Mouse (Mus musculus) heart, postnatal 0 days (tissue): ENCODE results near the gene Rragd. TPM values are rescaled to one million over a fixed set of nuclear protein-coding genes. Genes with fewer than 3 reads are reported as not detected.

Experiments used
- ATAC-seq: fragments of 200-750 bp; cut with Nextera tagmentation; 2 replicates; pipeline ENCODE4 v1.8.0; 2017; ENCODE audit warnings: low read depth, moderate number of reproducible peaks, moderate library complexity; ENCODE audit not compliant: insufficient read depth
- DNase-seq: peaks from one replicate; pipeline ENCODE4 v3.0.0-alpha.2; 2016; ENCODE audit warnings: low spot score
- H3K27ac ChIP-seq: fragments of 300-500 bp; sonication (generic); 2 replicates; pipeline ENCODE4 v1.5.1; 2014; ENCODE audit warnings: low read depth, mild to moderate bottlenecking
- H3K27me3 ChIP-seq: fragments of 300-500 bp; sonication (generic); 2 replicates; pipeline ENCODE4 v1.6.1; 2014; ENCODE audit warnings: low read length, mixed read lengths; ENCODE audit not compliant: control insufficient read depth, insufficient read depth
- H3K36me3 ChIP-seq: fragments of 300-500 bp; sonication (generic); replicated peaks from 2 replicates; pipeline ENCODE4 v1.6.1; 2014; ENCODE audit warnings: low read length, mixed read lengths; ENCODE audit not compliant: control insufficient read depth, insufficient read depth
- H3K4me1 ChIP-seq: fragments of 300-500 bp; sonication (generic); 2 replicates; pipeline ENCODE4 v1.6.1; 2014; ENCODE audit warnings: antibody characterized with exemption; ENCODE audit not compliant: control insufficient read depth, insufficient read depth
- H3K4me2 ChIP-seq: fragments of 300-500 bp; sonication (generic); 2 replicates; pipeline ENCODE4 v1.6.1; 2014; ENCODE audit warnings: low read depth, mild to moderate bottlenecking, low read length, moderate library complexity
- H3K4me3 ChIP-seq: fragments of 300-500 bp; sonication (generic); 2 replicates; pipeline ENCODE4 v1.5.1; 2014; ENCODE audit warnings: low read depth, low read length
- H3K9ac ChIP-seq: fragments of 300-500 bp; sonication (generic); replicated peaks from 2 replicates; pipeline ENCODE4 v1.6.1; 2014; ENCODE audit warnings: low read depth, low read length, mixed read lengths
- H3K9me3 ChIP-seq: fragments of 300-500 bp; sonication (generic); replicated peaks from 2 replicates; pipeline ENCODE4 v1.6.1; 2016; ENCODE audit warnings: low read length; ENCODE audit not compliant: control insufficient read depth
- CTCF ChIP-seq: IDR thresholded peaks from 2 replicates; pipeline ENCODE4 v1.5.1; 2016; ENCODE audit warnings: antibody characterized with exemption, control low read depth, low read depth
- EP300 ChIP-seq: IDR thresholded peaks from 2 replicates; pipeline ENCODE4 v1.6.1; 2016; ENCODE audit warnings: antibody characterized with exemption, low read depth
- WGBS: fragments of 180-500 bp; shearing (Covaris S2); extraction: QIAGEN DNeasy Blood & Tissue Kit; methylation state at CpG from one replicate; pipeline ENCODE4 v1.1.7; 2014; 5-methylcytosine and 5-hydroxymethylcytosine counted together
- polyA plus RNA-seq: library from polyadenylated mRNA; unstranded; fragments of >200 nt; fragmentation: Nextera tagmentation; extraction: Ambion mirVana; gene quantifications from 2 replicates; pipeline ENCODE4 v1.2.1, GENCODE M21; 2015
- total RNA-seq: library from RNA; depleted of rRNA; stranded (reverse); fragments of >200 nt; gene quantifications from 2 replicates; pipeline ENCODE4 v1.2.3, GENCODE M21; 2014; ENCODE audit warnings: low replicate concordance

Rragd gene
- total and polyA plus RNA-seq, 2 experiments from 2014 or later, result 35.4 to 61.3 TPM

- Histone ChIP-seq H3K27me3 (no peaks in the 10 kb centered on the region), H3K9ac (no peak overlapping the region), H3K4me3 (no peak overlapping the region), H3K9me3 (no peaks in the 10 kb centered on the region), H3K27ac (no peak overlapping the region), H3K4me2 (no peak overlapping the region), H3K4me1 (peaks cover 8% of the 10 kb centered on the region), H3K36me3 (peaks cover 25% of the 10 kb centered on the region)
- 70% methylated on average over 1 of the region's 1 CpGs for WGBS
- DNase-seq (no peak), ATAC-seq (no peak)
- no peak for TF ChIP-seq EP300
- no peak for TF ChIP-seq CTCF
Observed at GRCm38 (mm10) chr4:33056317-33056716, 73.5 kb downstream of the Rragd start.

- Histone ChIP-seq H3K27ac (peak overlapping the region; percentile 90), H3K9ac (0 out of 2 replicates have a peak overlapping the region, but pooled peaks have one; percentile 16), H3K4me3 (no peak overlapping the region), H3K36me3 (0 out of 2 replicates have a peak, but pooled peaks cover 9% of the 10 kb centered on the region), H3K4me1 (peaks cover 8% of the 10 kb centered on the region), H3K27me3 (no peaks in the 10 kb centered on the region), H3K9me3 (no peaks in the 10 kb centered on the region), H3K4me2 (no peak overlapping the region)
- ATAC-seq (peak; percentile 88), DNase-seq (peak; percentile 57)
- WGBS, result 47% methylated on average over 11 of the region's 11 CpGs
- TF ChIP-seq CTCF (no peak), EP300 (no peak)
Observed at GRCm38 (mm10) chr4:33057890-33058687, 75.3 kb downstream of the Rragd start.

GRCm38 (mm10) chr4:33061158-33061557, 78.3 kb downstream of the Rragd start:
- Histone ChIP-seq H3K9me3 (no peaks in the 10 kb centered on the region), H3K4me3 (no peak overlapping the region), H3K4me2 (no peak overlapping the region), H3K36me3 (no peaks in the 10 kb centered on the region), H3K4me1 (peaks cover 12% of the 10 kb centered on the region), H3K9ac (no peak overlapping the region), H3K27ac (no peak overlapping the region), H3K27me3 (no peaks in the 10 kb centered on the region)
- WGBS, result 36% methylated on average over 7 of the region's 7 CpGs
- TF ChIP-seq EP300 (no peak), CTCF (no peak)
- ATAC-seq (no peak), DNase-seq (no peak)

- DNase-seq (no peak), ATAC-seq (no peak)
- H3K36me3 ChIP-seq, result no peaks in the 10 kb centered on the region
- peaks cover 16% of the 10 kb centered on the region for H3K4me1 ChIP-seq
- TF ChIP-seq EP300, result no peak
- TF ChIP-seq CTCF, result no peak
- no peak within 1 kb of the TSS for H3K9ac ChIP-seq
- no peaks in the 10 kb centered on the region for H3K27me3 ChIP-seq
- 82% methylated on average over 4 of the region's 4 CpGs for WGBS
- no peaks in the 10 kb centered on the region for H3K9me3 ChIP-seq
- H3K27ac ChIP-seq, result no peak within 1 kb of the TSS
- no peak within 1 kb of the TSS for H3K4me2 ChIP-seq
- H3K4me3 ChIP-seq, result no peak within 1 kb of the TSS
Observed at GRCm38 (mm10) chr4:33062981-33063380, 80.1 kb downstream of the Rragd start, which contains the start of gene Gabrr2. Gabrr2 (plus strand) TSS chr4:33062999.

GRCm38 (mm10) chr4:33064986-33065385, 82.1 kb downstream of the Rragd start:
- Histone ChIP-seq H3K4me3 (no peak overlapping the region), H3K9ac (no peak overlapping the region), H3K4me1 (peaks cover 15% of the 10 kb centered on the region; the same call in 1 of the 2 replicates), H3K9me3 (no peaks in the 10 kb centered on the region), H3K4me2 (no peak overlapping the region), H3K27me3 (no peaks in the 10 kb centered on the region), H3K36me3 (no peaks in the 10 kb centered on the region), H3K27ac (no peak overlapping the region)
- no peak for TF ChIP-seq CTCF
- no peak for TF ChIP-seq EP300
- DNase-seq (no peak), ATAC-seq (no peak)
- 71% methylated on average over 6 of the region's 6 CpGs for WGBS
